Mouse (Mus musculus) MEL (cell line): Measurements from ENCODE around the gene Tmem239. TPM values are rescaled to one million over a fixed set of nuclear protein-coding genes. Genes with fewer than 3 reads are reported as not detected.

ENCODE experiments used
- DNase-seq: peaks from one replicate; pipeline ENCODE4 v3.0.0; 2011; ENCODE audit warnings: low read depth, low spot score
- H3K27ac ChIP-seq: 2 replicates; pipeline ENCODE4 v1.5.1; 2012; ENCODE audit warnings: low read depth, mild to moderate bottlenecking, control low read depth, low read length, moderate library complexity; ENCODE audit not compliant: control insufficient read depth
- H3K27me3 ChIP-seq, 2 experiments: fragments of 150-350 bp in 1 of 2; sonication (generic) in 1 of 2; 2 replicates each; pipeline ENCODE4 v1.6.1; 2012; ENCODE audit warnings: low read length in 2 of 2, mild to moderate bottlenecking in 2 of 2, improper control_type of control experiment in 1 of 2, moderate library complexity in 1 of 2; ENCODE audit not compliant: insufficient read depth in 2 of 2, control insufficient read depth in 1 of 2
- H3K36me3 ChIP-seq, 2 experiments: 2 replicates each; pipeline ENCODE4 v1.6.1; 2012 to 2014; ENCODE audit warnings: low read length in 2 of 2, improper control_type of control experiment in 1 of 2, inconsistent platforms in 1 of 2, mild to moderate bottlenecking in 1 of 2; ENCODE audit not compliant: insufficient read depth in 2 of 2, control insufficient read depth in 1 of 2
- H3K4me1 ChIP-seq, 2 experiments: fragments of 150-350 bp in 1 of 2; sonication (generic) in 1 of 2; 2 replicates each; pipeline ENCODE4 v1.6.1; 2012; ENCODE audit warnings: low read length in 2 of 2, improper control_type of control experiment in 1 of 2, mild to moderate bottlenecking in 1 of 2; ENCODE audit not compliant: insufficient read depth in 2 of 2, control insufficient read depth in 1 of 2
- H3K4me3 ChIP-seq, 2 experiments: fragments of 150-350 bp in 1 of 2; sonication (generic) in 1 of 2; 2 replicates each; pipeline ENCODE4 v1.5.1; 2012; ENCODE audit warnings: low read depth in 2 of 2, low read length in 2 of 2, mild to moderate bottlenecking in 2 of 2, moderate library complexity in 2 of 2, control low read depth in 1 of 2, improper control_type of control experiment in 1 of 2; ENCODE audit not compliant: control insufficient read depth in 1 of 2, insufficient read depth in 1 of 2
- H3K79me2 ChIP-seq: 2 replicates; pipeline ENCODE4 v1.6.1; 2012; ENCODE audit warnings: mild to moderate bottlenecking, low read length, moderate library complexity; ENCODE audit not compliant: control insufficient read depth, poor library complexity, insufficient read depth
- H3K9ac ChIP-seq: 2 replicates; pipeline ENCODE4 v1.6.1; 2012; ENCODE audit warnings: low read depth, mild to moderate bottlenecking, control low read depth, low read length, moderate library complexity; ENCODE audit not compliant: control insufficient read depth, poor library complexity, severe bottlenecking
- H3K9me3 ChIP-seq: fragments of 150-350 bp; sonication (generic); replicated peaks from 2 replicates; pipeline ENCODE4 v1.6.1; 2012; ENCODE audit warnings: mild to moderate bottlenecking, low read length, improper control_type of control experiment, moderate library complexity; ENCODE audit not compliant: insufficient read depth
- BHLHE40 ChIP-seq: IDR thresholded peaks from 2 replicates; pipeline ENCODE4 v1.6.1; 2012; ENCODE audit warnings: low read depth, mild to moderate bottlenecking, inconsistent platforms, low read length, improper control_type of control experiment, borderline replicate concordance
- CHD2 ChIP-seq: IDR thresholded peaks from 2 replicates; pipeline ENCODE4 v1.6.1; 2011; ENCODE audit warnings: low read length, improper control_type of control experiment
- CTCF ChIP-seq, 3 experiments: IDR thresholded peaks in 2 of 3; conservative IDR thresholded peaks in 1 of 3; 2 replicates each; pipeline ENCODE4 v1.5.1; 2011 to 2012; ENCODE audit warnings: low read length in 3 of 3, low read depth in 2 of 3, mild to moderate bottlenecking in 2 of 3, improper control_type of control experiment in 1 of 3, inconsistent platforms in 1 of 3, mixed read lengths in 1 of 3, moderate library complexity in 1 of 3; ENCODE audit not compliant: control insufficient read depth in 1 of 3, insufficient read depth in 1 of 3, poor library complexity in 1 of 3, severe bottlenecking in 1 of 3
- E2F4 ChIP-seq: IDR thresholded peaks from 2 replicates; pipeline ENCODE4 v1.6.1; 2011; ENCODE audit warnings: low read depth, low read length, improper control_type of control experiment, borderline replicate concordance
- ELF1 ChIP-seq: IDR thresholded peaks from 2 replicates; pipeline ENCODE4 v1.6.1; 2014; ENCODE audit warnings: low read depth, mild to moderate bottlenecking, inconsistent platforms, low read length, improper control_type of control experiment, moderate library complexity
- EP300 ChIP-seq, 2 experiments: IDR thresholded peaks; 2 replicates each; pipeline ENCODE4 v1.6.1; 2011; ENCODE audit warnings: improper control_type of control experiment in 2 of 2, low read length in 2 of 2, low read depth in 1 of 2, mild to moderate bottlenecking in 1 of 2
- ETS1 ChIP-seq: IDR thresholded peaks from 2 replicates; pipeline ENCODE4 v1.6.1; 2012; ENCODE audit warnings: low read depth, mild to moderate bottlenecking, inconsistent platforms, low read length, improper control_type of control experiment, moderate library complexity
- GATA1 ChIP-seq: IDR thresholded peaks from 2 replicates; pipeline ENCODE4 v1.6.1; 2011; ENCODE audit warnings: low read depth, low read length, improper control_type of control experiment
- HCFC1 ChIP-seq: IDR thresholded peaks from 2 replicates; pipeline ENCODE4 v1.6.1; 2012; ENCODE audit warnings: low read depth, mild to moderate bottlenecking, inconsistent platforms, low read length, improper control_type of control experiment, moderate library complexity
- JUND ChIP-seq: IDR thresholded peaks from 2 replicates; pipeline ENCODE4 v1.6.1; 2011; ENCODE audit warnings: low read depth, mild to moderate bottlenecking, improper control_type of control experiment, low read length
- KAT2A ChIP-seq: conservative IDR thresholded peaks from 2 replicates; pipeline ENCODE4 v1.6.1; 2012; ENCODE audit warnings: low read depth, low read length, improper control_type of control experiment, inconsistent platforms
- MAZ ChIP-seq: IDR thresholded peaks from 2 replicates; pipeline ENCODE4 v1.6.1; 2012; ENCODE audit warnings: low read depth, mild to moderate bottlenecking, inconsistent platforms, low read length, improper control_type of control experiment
- MXI1 ChIP-seq: IDR thresholded peaks from 2 replicates; pipeline ENCODE4 v1.6.1; 2011; ENCODE audit warnings: mild to moderate bottlenecking, low read depth, low read length, improper control_type of control experiment
- MYB ChIP-seq: IDR thresholded peaks from 2 replicates; pipeline ENCODE4 v1.6.1; 2011; ENCODE audit warnings: mild to moderate bottlenecking, low read depth, low read length, improper control_type of control experiment
- MYC ChIP-seq: IDR thresholded peaks from 2 replicates; pipeline ENCODE4 v1.6.1; 2011; ENCODE audit warnings: low read depth, mild to moderate bottlenecking, low read length, improper control_type of control experiment, moderate library complexity
- NELFE ChIP-seq: IDR thresholded peaks from 2 replicates; pipeline ENCODE4 v1.6.1; 2011; ENCODE audit warnings: low read depth, low read length, improper control_type of control experiment
- NRF1 ChIP-seq: IDR thresholded peaks from 2 replicates; pipeline ENCODE4 v1.6.1; 2014; ENCODE audit warnings: low read depth, mild to moderate bottlenecking, inconsistent platforms, low read length, improper control_type of control experiment, moderate library complexity; ENCODE audit not compliant: poor library complexity, insufficient read depth, severe bottlenecking
- POLR2A ChIP-seq, 2 experiments: IDR thresholded peaks; 2 replicates each; pipeline ENCODE4 v1.6.1; 2011 to 2012; ENCODE audit warnings: low read length in 2 of 2, mild to moderate bottlenecking in 2 of 2, control low read depth in 1 of 2, improper control_type of control experiment in 1 of 2, low read depth in 1 of 2, moderate library complexity in 1 of 2; ENCODE audit not compliant: control insufficient read depth in 1 of 2, insufficient read depth in 1 of 2, poor library complexity in 1 of 2
- POLR2AphosphoS2 ChIP-seq: IDR thresholded peaks from 2 replicates; pipeline ENCODE4 v1.6.1; 2011; ENCODE audit warnings: low read length, improper control_type of control experiment
- POLR2AphosphoS5 ChIP-seq: IDR thresholded peaks from 2 replicates; pipeline ENCODE4 v1.6.1; 2012; ENCODE audit warnings: low read depth, borderline replicate concordance, mild to moderate bottlenecking, inconsistent platforms, low read length, moderate library complexity, mixed read lengths
- RAD21 ChIP-seq: IDR thresholded peaks from 2 replicates; pipeline ENCODE4 v1.6.1; 2011; ENCODE audit warnings: mild to moderate bottlenecking, low read depth, low read length, improper control_type of control experiment
- SIN3A ChIP-seq: IDR thresholded peaks from 2 replicates; pipeline ENCODE4 v1.6.1; 2012; ENCODE audit warnings: low read length, improper control_type of control experiment, inconsistent platforms
- SMC3 ChIP-seq: IDR thresholded peaks from 2 replicates; pipeline ENCODE4 v1.6.1; 2011; ENCODE audit warnings: low read depth, low read length, improper control_type of control experiment
- TAL1 ChIP-seq: IDR thresholded peaks from 2 replicates; pipeline ENCODE4 v1.6.1; 2012; ENCODE audit warnings: mild to moderate bottlenecking, inconsistent platforms, low read length, moderate library complexity, mixed read lengths
- TBP ChIP-seq: IDR thresholded peaks from 2 replicates; pipeline ENCODE4 v1.8.0; 2011; ENCODE audit warnings: low read depth, low read length, improper control_type of control experiment
- TCF12 ChIP-seq: IDR thresholded peaks from 2 replicates; pipeline ENCODE4 v1.6.1; 2014; ENCODE audit warnings: low read depth, mild to moderate bottlenecking, inconsistent platforms, low read length, improper control_type of control experiment, moderate library complexity
- UBTF ChIP-seq: IDR thresholded peaks from 2 replicates; pipeline ENCODE4 v1.6.1; 2012; ENCODE audit warnings: low read depth, mild to moderate bottlenecking, inconsistent platforms, low read length, improper control_type of control experiment, moderate library complexity, borderline replicate concordance; ENCODE audit not compliant: insufficient read depth
- USF1 ChIP-seq: IDR thresholded peaks from 2 replicates; pipeline ENCODE4 v1.6.1; 2014; ENCODE audit warnings: low read depth, mild to moderate bottlenecking, inconsistent platforms, low read length, improper control_type of control experiment, moderate library complexity
- USF2 ChIP-seq, 2 experiments: IDR thresholded peaks; 2 replicates each; pipeline ENCODE4 v1.6.1; 2011 to 2012; ENCODE audit warnings: improper control_type of control experiment in 2 of 2, low read length in 2 of 2, borderline replicate concordance in 1 of 2, inconsistent platforms in 1 of 2, low read depth in 1 of 2, mild to moderate bottlenecking in 1 of 2; ENCODE audit not compliant: insufficient read depth in 1 of 2
- ZC3H11A ChIP-seq: IDR thresholded peaks from 2 replicates; pipeline ENCODE4 v1.6.1; 2012; ENCODE audit warnings: low read depth, mild to moderate bottlenecking, inconsistent platforms, low read length, improper control_type of control experiment
- ZKSCAN1 ChIP-seq: IDR thresholded peaks from 2 replicates; pipeline ENCODE4 v1.6.1; 2012; ENCODE audit warnings: low read depth, mild to moderate bottlenecking, inconsistent platforms, low read length, improper control_type of control experiment, moderate library complexity
- ZMIZ1 ChIP-seq: IDR thresholded peaks from 2 replicates; pipeline ENCODE4 v1.6.1; 2012; ENCODE audit warnings: low read depth, mild to moderate bottlenecking, inconsistent platforms, low read length, improper control_type of control experiment, moderate library complexity
- polyA plus RNA-seq, 2 experiments: library from polyadenylated mRNA; stranded (reverse) in 1 of 2; unstranded in 1 of 2; fragments of >175 nt in 1 of 2; fragments of >200 nt in 1 of 2; gene quantifications; 2 replicates each; pipeline versions ENCODE4 v1.2.1 to v1.2.4; 2012; ENCODE audit warnings: low replicate concordance in 2 of 2, low read depth in 1 of 2; ENCODE audit not compliant: insufficient read length in 2 of 2, insufficient read depth in 1 of 2, missing spikeins in 1 of 2
- total RNA-seq: library from RNA; depleted of rRNA; stranded (reverse); fragments of 300-350 nt; gene quantifications from 2 replicates; pipeline ENCODE4 v1.2.3, GENCODE M21; 2012

Gene Tmem239
- total and polyA plus RNA-seq, 3 experiments, result 0.11 TPM; not detected in 2

DNA sequence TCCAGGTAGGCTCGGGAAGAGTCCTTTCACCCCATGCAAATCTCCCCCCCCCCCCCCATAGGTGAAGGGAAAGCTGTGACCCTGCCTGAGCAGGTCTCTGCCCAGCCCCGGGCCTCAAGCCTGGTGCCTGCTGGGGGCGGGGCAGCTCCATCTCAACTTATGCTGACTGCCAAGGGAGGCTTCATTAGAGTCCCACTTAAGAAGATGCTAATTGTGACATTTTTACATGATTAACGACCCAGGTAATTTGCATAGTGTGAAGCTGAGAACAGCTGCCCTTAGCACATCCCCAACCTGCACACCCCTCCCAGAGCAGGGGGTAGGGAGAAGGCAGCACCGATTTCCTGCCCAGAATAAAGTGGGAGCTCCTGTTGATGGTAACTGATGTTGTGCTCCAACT is 47.4 kb upstream of the Tmem239 start:
- no peaks in the 10 kb centered on the region for H3K9me3 ChIP-seq
- peaks cover 0 to 15% of the 10 kb centered on the region in 2 experiments; a peak in 2 of 4 replicates for H3K4me1 ChIP-seq
- no peak overlapping the region for H3K27ac ChIP-seq
- H3K27me3 ChIP-seq, result no peaks in the 10 kb centered on the region
- no peak for TF ChIP-seq TBP
- TF ChIP-seq NELFE, result no peak
- TF ChIP-seq MYC, result no peak
- TF ChIP-seq KAT2A, result no peak
- H3K36me3 ChIP-seq, result peaks cover 0 to 10% of the 10 kb centered on the region in 2 experiments; a peak in 2 of 4 replicates
- no peak overlapping the region for H3K4me3 ChIP-seq
- H3K9ac ChIP-seq, result no peak overlapping the region
- no peaks in the 10 kb centered on the region for H3K79me2 ChIP-seq
- DNase-seq, result no peak

DNA sequence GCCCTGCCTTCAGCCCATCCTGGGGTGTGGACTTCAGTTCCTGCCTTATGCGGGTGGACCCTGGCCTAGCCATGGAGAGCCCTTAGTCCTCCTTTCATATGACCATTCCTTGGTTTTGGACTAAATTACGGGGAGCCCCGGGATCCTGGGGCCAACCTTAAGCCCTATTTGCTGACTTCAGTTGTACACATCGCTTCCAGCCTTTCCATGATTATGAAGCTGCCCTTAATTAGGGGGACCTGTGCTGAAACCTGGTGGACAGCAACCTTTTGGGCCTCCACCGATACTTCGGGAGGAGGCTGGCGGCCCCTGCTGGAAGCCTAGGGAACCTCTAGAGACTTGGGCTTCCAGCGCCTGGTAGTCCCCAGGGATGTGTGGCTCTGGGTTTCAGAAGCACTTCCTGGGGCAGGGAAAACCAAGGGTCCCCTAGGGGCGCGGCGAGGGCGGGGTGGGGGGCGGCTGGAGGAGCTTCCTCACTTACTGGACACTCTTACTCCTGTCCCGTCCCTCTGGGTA is 43.7 kb upstream of the Tmem239 start:
- peak; percentile 65 for DNase-seq
- Histone ChIP-seq H3K4me1 (peaks cover 0 to 5% of the 10 kb centered on the region in 2 experiments; a peak in 2 of 4 replicates), H3K36me3 (peaks cover 0 to 6% of the 10 kb centered on the region in 2 experiments; a peak in 2 of 4 replicates), H3K9ac (no peak overlapping the region), H3K27me3 (no peaks in the 10 kb centered on the region), H3K27ac (no peak overlapping the region), H3K79me2 (no peaks in the 10 kb centered on the region), H3K4me3 (no peak overlapping the region), H3K9me3 (no peaks in the 10 kb centered on the region)
- TF ChIP-seq MYC (no peak), MXI1 (no peak), ZC3H11A (peak; percentile 87), JUND (no peak), SIN3A (no peak), NRF1 (no peak), POLR2AphosphoS5 (no peak), TBP (no peak), GATA1 (no peak), CTCF (IDR thresholded peaks at IDR 0.05 in 2 of 3, conservative IDR thresholded peaks at IDR 0.05 in 1 of 3; ENCODE audit: control insufficient read depth in 1 of 3, insufficient read depth in 1 of 3, low read depth in 2 of 3, low read length in 3 of 3, poor library complexity in 1 of 3, severe bottlenecking in 1 of 3) (peak; percentile 48 to 89 (median 86); a peak in 5 of 6 replicates), KAT2A (no peak), TCF12 (no peak), HCFC1 (no peak), ETS1 (no peak), POLR2A (IDR thresholded peaks at IDR 0.05; ENCODE audit: control insufficient read depth in 1 of 2, insufficient read depth in 1 of 2, low read depth in 1 of 2, low read length in 2 of 2, poor library complexity in 1 of 2) (no peak), SMC3 (peak; percentile 90), ZKSCAN1 (no peak), E2F4 (no peak), ELF1 (no peak), UBTF (no peak), MAZ (no peak), POLR2AphosphoS2 (no peak), EP300 (IDR thresholded peaks at IDR 0.05; ENCODE audit: low read depth in 1 of 2, low read length in 2 of 2) (no peak), BHLHE40 (no peak), CHD2 (no peak), RAD21 (peak; percentile 86), USF2 (IDR thresholded peaks at IDR 0.05; ENCODE audit: borderline replicate concordance in 1 of 2, insufficient read depth in 1 of 2, low read depth in 1 of 2, low read length in 2 of 2) (no peak), TAL1 (no peak), USF1 (no peak), MYB (no peak), ZMIZ1 (no peak)
